ENCODE assay signal across 8 mouse cellular contexts in genomic region chr4:135661082-135661809, GRCm38 (mm10). TPM values are rescaled to one million over a fixed set of nuclear protein-coding genes. Genes with fewer than 3 reads are reported as not detected.
A peak's percentile ranks its signal among the peaks of the same experiment; 100 is the strongest.
DNase-seq lines count a peak whose midpoint lies in the region; ATAC-seq and TF ChIP-seq lines count a peak whose summit lies in the region.

No protein-coding gene starts in this region.

- peak; percentile 64 for DNase-seq in adrenal gland, postnatal 14 days
- no peak for DNase-seq in adrenal gland, adult 18-20 months (ENCODE audit: low spot score in 2 of 2)
- DNase-seq in embryo, embryonic 10 days (ENCODE audit: low spot score): no peak
- DNase-seq in gastrocnemius, adult 18-20 months (ENCODE audit: low spot score): no peak
- DNase-seq in forebrain, embryonic 14.5 days (ENCODE audit: low spot score): no peak

- no peak overlapping the region for H3K4me2 ChIP-seq in forebrain, embryonic 14.5 days (ENCODE audit: low read length)

- H3K9ac ChIP-seq in forebrain, embryonic 14.5 days (ENCODE audit: low read length): no peak overlapping the region

- H3K27me3 ChIP-seq in E14TG2a.4 (ENCODE audit: insufficient read depth, low read length): 0 out of 2 replicates have a peak, but pooled peaks cover 4% of the 10 kb centered on the region
- H3K27me3 ChIP-seq in forebrain, embryonic 14.5 days (replicated peaks; ENCODE audit: control insufficient read depth, insufficient read depth, low read length): no peaks in the 10 kb centered on the region

- WGBS in forebrain, embryonic 14.5 days: 70% methylated on average over 6 of the region's 6 CpGs

- peak; percentile 49 to 54; a peak in 3 of 4 replicates for ATAC-seq in hematopoietic stem cell, adult 5-6 weeks (replicated peaks in 1 of 2; ENCODE audit: insufficient read depth in 1 of 2, low FRiP score in 2 of 2, low TSS enrichment in 1 of 2, low read depth in 1 of 2, poor library complexity in 2 of 2, severe bottlenecking in 2 of 2)
- ATAC-seq in megakaryocyte, adult 5-6 weeks (ENCODE audit: poor library complexity, severe bottlenecking): peak; percentile 97
- no peak for ATAC-seq in forebrain, embryonic 14.5 days

- H3K4me1 ChIP-seq in E14TG2a.4 (replicated peaks; ENCODE audit: low read depth, low read length): peaks cover 47% of the 10 kb centered on the region
- peaks cover 1% of the 10 kb centered on the region; the same call in 1 of the 2 replicates for H3K4me1 ChIP-seq in forebrain, embryonic 14.5 days (ENCODE audit: control insufficient read depth, insufficient read depth, low read length)

- peak overlapping the region; percentile 26; the same call in 1 of the 2 replicates for H3K4me3 ChIP-seq in E14TG2a.4 (replicated peaks; ENCODE audit: low read length)
- H3K4me3 ChIP-seq in forebrain, embryonic 14.5 days (ENCODE audit: low read depth, low read length): no peak overlapping the region

- no peaks in the 10 kb centered on the region for H3K36me3 ChIP-seq in E14TG2a.4 (ENCODE audit: insufficient read depth, low read length)
- no peaks in the 10 kb centered on the region for H3K36me3 ChIP-seq in forebrain, embryonic 14.5 days (ENCODE audit: control insufficient read depth, insufficient read depth, low read length)

- no peaks in the 10 kb centered on the region for H3K9me3 ChIP-seq in E14TG2a.4 (ENCODE audit: low read length)
- no peaks in the 10 kb centered on the region for H3K9me3 ChIP-seq in forebrain, embryonic 14.5 days (replicated peaks; ENCODE audit: control insufficient read depth, low read length)

- no peak overlapping the region for H3K27ac ChIP-seq in forebrain, embryonic 14.5 days (ENCODE audit: low read depth, low read length)

- TF ChIP-seq CTCF in E14TG2a.4 (conservative IDR thresholded peaks at IDR 0.05; ENCODE audit: low read length): no peak

RNA-seq across cellular contexts. Expression of gene Ifnlr1, which starts 24.8 kb away (rescaled TPM):
- total RNA-seq in adrenal gland, postnatal 14 days (2021): 0.30 and 0.60 TPM in 2 replicates
- total RNA-seq in adrenal gland, adult 18-20 months (2021): under 1 TPM; 0.10 to 0.19 TPM
- total RNA-seq in hematopoietic stem cell, adult 5-6 weeks (2017): 0.30 and 1.1 TPM in 2 replicates
- total RNA-seq in megakaryocyte, adult 5-6 weeks (2015): 8.6 and 10.8 TPM in 2 replicates
- total RNA-seq in megakaryocyte, adult 5-6 weeks (2017): 2.8 and 4.8 TPM in 2 replicates
- total RNA-seq in gastrocnemius, adult 18-20 months (2021): under 1 TPM; 0.16 to 0.26 TPM
- 0.15 TPM in 1 of 2 replicates, not detected in the other for polyA plus RNA-seq in forebrain, embryonic 14.5 days (2014; fragmentation: Nextera tagmentation; extraction: Ambion mirVana)
